Mouse (Mus musculus): Measurements from ENCODE around the gene Ipo8.

Ipo8 gene

GRCm38 (mm10) chr6:148830748-148831727, at the start of gene Ipo8:
Gene Ipo8 (minus strand): TSS chr6:148831467.
- DNase-seq = peak; percentile 93 to 97

GRCm38 (mm10) chr6:148873911-148874310, 42.6 kb upstream of the Ipo8 start:
- DNase-seq = no peak

- DNase-seq = no peak
Observed at GRCm38 (mm10) chr6:148845629-148846028, 14.4 kb upstream of the Ipo8 start.

- no peak for DNase-seq
Observed at GRCm38 (mm10) chr6:148841760-148842159, 10.5 kb upstream of the Ipo8 start.

GRCm38 (mm10) chr6:148838460-148838859, 7.2 kb upstream of the Ipo8 start:
- no peak for DNase-seq

- DNase-seq = no peak
Observed at GRCm38 (mm10) chr6:148831728-148832121, 458 bp upstream of the Ipo8 start.

- no peak for DNase-seq
Observed at GRCm38 (mm10) chr6:148830355-148830747, 916 bp downstream of the Ipo8 start.

- peak; percentile 4 to 19 for DNase-seq
Observed at GRCm38 (mm10) chr6:148826119-148826518, 5.1 kb downstream of the Ipo8 start.

GRCm38 (mm10) chr6:148818624-148819343, 12.5 kb downstream of the Ipo8 start:
- no peak for DNase-seq

- DNase-seq = no peak
Observed at GRCm38 (mm10) chr6:148816751-148817150, 14.5 kb downstream of the Ipo8 start.

GRCm38 (mm10) chr6:148811117-148811516, 20.1 kb downstream of the Ipo8 start:
- peak; percentile 5 to 6 for DNase-seq

- peak in 1 of 2 experiments; percentile 34 for DNase-seq
Observed at GRCm38 (mm10) chr6:148799773-148800172, 31.5 kb downstream of the Ipo8 start.

GRCm38 (mm10) chr6:148795145-148795544, 36.1 kb downstream of the Ipo8 start:
- DNase-seq = no peak

GRCm38 (mm10) chr6:148789010-148789673, 42.1 kb downstream of the Ipo8 start:
- no peak for DNase-seq

GRCm38 (mm10) chr6:148786186-148786585, 45.1 kb downstream of the Ipo8 start:
- DNase-seq = no peak

GRCm38 (mm10) chr6:148784418-148784817, 46.8 kb downstream of the Ipo8 start:
- no peak for DNase-seq

GRCm38 (mm10) chr6:148776236-148776635, 55.0 kb downstream of the Ipo8 start:
- DNase-seq = no peak

GRCm38 (mm10) chr6:148771423-148771822, 59.8 kb downstream of the Ipo8 start:
- DNase-seq = no peak

GRCm38 (mm10) chr6:148768419-148768818, 62.8 kb downstream of the Ipo8 start:
- no peak for DNase-seq

- DNase-seq = no peak
Observed at GRCm38 (mm10) chr6:148767228-148767627, 64.0 kb downstream of the Ipo8 start.

- no peak for DNase-seq
Observed at GRCm38 (mm10) chr6:148761967-148762712, 69.1 kb downstream of the Ipo8 start.

- no peak for DNase-seq
Observed at GRCm38 (mm10) chr6:148761475-148761874, 69.8 kb downstream of the Ipo8 start.
